Mouse (Mus musculus): Measurements from ENCODE around the gene 2010300C02Rik. TPM values are rescaled to one million over a fixed set of nuclear protein-coding genes. Genes with fewer than 3 reads are reported as not detected.

Gene 2010300C02Rik
- polyA plus RNA-seq (2014; fragmentation: Nextera tagmentation; extraction: Ambion mirVana): 8.1 and 8.5 TPM in 2 replicates

DNA sequence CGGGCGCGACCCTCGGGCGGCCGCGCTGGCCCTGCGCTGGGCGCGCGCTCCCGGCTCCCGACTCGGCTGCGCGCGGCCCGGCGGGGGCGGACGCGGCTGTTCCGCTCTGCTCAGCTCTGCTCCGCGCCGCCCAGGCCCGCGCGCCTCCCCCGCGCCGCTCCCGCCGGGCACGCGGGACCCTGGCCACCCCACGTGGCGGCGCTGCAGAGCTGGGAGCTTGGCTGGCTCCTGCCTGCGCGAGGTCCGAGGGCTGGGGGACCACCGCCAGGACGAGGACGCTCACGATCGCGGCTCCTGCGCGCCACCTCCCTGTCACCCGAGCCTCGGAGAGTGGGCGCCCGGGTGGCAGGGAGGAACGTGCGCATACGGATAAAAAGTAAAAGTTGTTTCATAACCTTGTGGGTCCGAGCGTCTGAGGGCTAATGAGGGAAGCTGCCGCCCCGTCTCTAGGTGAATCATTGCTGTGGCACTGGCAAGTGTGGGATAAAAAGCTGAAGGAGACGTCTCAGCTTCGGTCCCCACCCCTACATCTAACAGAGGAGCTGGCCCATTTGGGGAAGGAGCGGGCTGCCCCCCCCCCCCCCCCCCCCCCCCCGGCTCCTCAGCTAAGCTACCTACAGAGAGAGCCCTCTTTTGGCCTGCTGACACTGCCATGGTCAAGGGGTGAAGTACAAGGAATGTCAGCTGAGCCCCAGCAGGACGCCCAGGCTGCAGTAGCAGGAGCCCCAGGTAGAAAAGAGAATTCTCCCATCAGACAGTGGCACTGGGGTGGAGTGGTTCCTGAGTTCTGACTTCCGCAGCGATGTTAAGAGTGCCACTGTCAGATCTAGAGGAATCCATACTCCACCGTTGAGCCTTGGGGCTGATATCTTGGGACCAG lies at the start of gene 2010300C02Rik:
2010300C02Rik (minus strand) TSS at position 325 of the 880 bp plus-strand sequence.
- peak; percentile 23; the same call in 1 of the 2 replicates for TF ChIP-seq CTCF (IDR thresholded peaks at IDR 0.05; ENCODE audit: low read depth)
- peak; percentile 88 for ATAC-seq (ENCODE audit: insufficient read depth)
- no peaks in the 10 kb centered on the region for H3K36me3 ChIP-seq (ENCODE audit: insufficient read depth)
- H3K4me2 ChIP-seq: peak within 1 kb of the TSS; percentile 93
- H3K9me3 ChIP-seq (ENCODE audit: low read depth, low read length): no peaks in the 10 kb centered on the region
- under 1% methylated on average over 68 of the region's 69 CpGs for WGBS
- peaks cover 8% of the 10 kb centered on the region; the same call in 1 of the 2 replicates for H3K27me3 ChIP-seq (ENCODE audit: insufficient read depth, low read length)
- peak within 1 kb of the TSS; percentile 43 for H3K27ac ChIP-seq (ENCODE audit: low read depth)
- H3K4me3 ChIP-seq (ENCODE audit: low read depth, low read length): peak within 1 kb of the TSS; percentile 55
- no peaks in the 10 kb centered on the region for H3K4me1 ChIP-seq (ENCODE audit: insufficient read depth)
- peak; percentile 77 for DNase-seq
- H3K9ac ChIP-seq: peak within 1 kb of the TSS; percentile 59

DNA sequence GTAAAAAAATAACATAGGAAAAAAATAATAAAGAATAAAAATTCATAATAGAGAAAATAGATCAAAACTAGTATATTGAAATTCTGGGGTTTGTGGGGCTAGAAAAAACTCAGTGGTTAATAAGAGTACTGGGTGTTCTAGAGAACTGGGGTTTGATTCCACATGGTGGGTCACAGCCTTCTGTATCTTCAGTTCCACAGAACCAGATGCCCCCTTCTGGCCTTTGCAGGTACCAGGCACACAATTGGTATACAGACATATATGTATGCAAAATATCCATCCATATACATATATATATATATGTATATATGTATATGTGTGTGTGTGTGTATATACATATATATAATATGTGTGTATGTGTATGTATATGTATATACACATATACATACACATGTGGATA lies 39.5 kb upstream of the 2010300C02Rik start:
- DNase-seq: peak; percentile 13
- ATAC-seq (ENCODE audit: insufficient read depth): no peak
- TF ChIP-seq CTCF (IDR thresholded peaks at IDR 0.05; ENCODE audit: low read depth): peak; percentile 29; the same call in 1 of the 2 replicates
- Histone ChIP-seq H3K4me2 (no peak overlapping the region), H3K9me3 (ENCODE audit: low read depth, low read length) (no peaks in the 10 kb centered on the region), H3K4me3 (ENCODE audit: low read depth, low read length) (no peak overlapping the region), H3K27me3 (ENCODE audit: insufficient read depth, low read length) (no peaks in the 10 kb centered on the region), H3K36me3 (ENCODE audit: insufficient read depth) (no peaks in the 10 kb centered on the region), H3K9ac (no peak overlapping the region), H3K4me1 (ENCODE audit: insufficient read depth) (no peaks in the 10 kb centered on the region), H3K27ac (ENCODE audit: low read depth) (no peak overlapping the region)

DNA sequence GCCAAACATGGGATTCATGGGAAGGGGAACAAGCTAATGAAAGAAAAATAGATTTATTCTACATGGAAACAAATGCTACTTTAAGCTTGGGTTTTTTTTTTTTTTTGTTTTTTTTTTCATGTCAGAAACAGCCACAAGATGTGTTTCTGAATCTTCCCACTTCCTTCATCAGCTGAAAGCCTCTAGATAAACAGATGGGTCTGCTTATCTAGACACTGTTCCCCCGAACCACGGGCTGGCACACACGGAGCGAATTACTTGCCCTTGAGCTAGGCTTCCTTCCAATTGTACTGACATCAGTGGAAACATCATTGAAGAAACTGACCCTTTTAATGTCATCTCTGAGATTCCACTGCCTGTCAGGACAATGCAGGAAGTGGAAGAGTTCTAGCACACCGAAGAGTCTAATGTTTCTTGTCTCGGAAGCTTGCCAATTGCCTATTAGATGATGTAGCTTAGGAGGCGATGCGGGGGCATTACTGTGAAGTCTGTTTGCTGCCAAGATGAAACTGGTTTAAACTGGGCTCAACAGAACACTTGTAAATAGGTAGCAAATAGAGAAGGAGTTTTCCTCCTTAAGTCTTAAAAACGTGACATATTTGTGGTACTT lies 24.9 kb upstream of the 2010300C02Rik start:
- peak; percentile 7 for DNase-seq

DNA sequence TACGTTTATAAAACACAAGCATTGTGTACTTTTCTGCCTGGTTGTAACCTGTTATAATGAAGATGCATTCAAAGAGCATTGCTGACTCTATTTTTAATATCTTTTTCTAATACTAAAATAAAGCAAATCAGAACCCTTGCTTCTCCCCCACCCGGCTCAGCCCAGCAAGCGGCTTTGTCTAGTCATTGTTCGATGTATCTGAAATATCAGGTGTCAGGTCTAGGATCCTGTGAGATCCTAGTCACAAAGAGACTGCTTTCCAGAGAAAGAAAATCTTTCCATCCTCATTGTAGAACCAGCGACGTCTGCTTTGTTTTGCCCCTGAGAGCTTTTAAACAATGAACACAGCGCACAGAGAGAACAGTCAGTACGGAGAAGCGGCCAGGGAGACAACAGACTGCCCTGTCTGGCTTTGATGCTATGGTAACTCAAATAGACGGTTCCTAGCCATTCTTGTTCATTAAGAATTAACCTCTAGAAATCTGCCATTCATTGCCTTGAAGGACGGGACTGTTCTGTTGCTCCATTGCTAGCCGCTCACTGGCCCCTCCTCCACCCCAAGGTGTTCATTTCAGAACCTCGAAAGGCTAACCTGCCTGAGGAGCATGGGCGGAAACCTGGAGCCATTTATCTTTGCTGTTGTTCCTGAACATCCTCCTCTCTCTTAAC lies 22.9 kb upstream of the 2010300C02Rik start:
- H3K27me3 ChIP-seq (ENCODE audit: insufficient read depth, low read length): no peaks in the 10 kb centered on the region
- H3K4me3 ChIP-seq (ENCODE audit: low read depth, low read length): no peak overlapping the region
- no peak overlapping the region for H3K27ac ChIP-seq (ENCODE audit: low read depth)
- no peak overlapping the region for H3K4me2 ChIP-seq
- WGBS: 65% methylated on average over 14 of the region's 14 CpGs
- DNase-seq (no peak), ATAC-seq (ENCODE audit: insufficient read depth) (no peak)
- H3K9ac ChIP-seq: no peak overlapping the region
- H3K9me3 ChIP-seq (ENCODE audit: low read depth, low read length): no peaks in the 10 kb centered on the region
- no peaks in the 10 kb centered on the region for H3K36me3 ChIP-seq (ENCODE audit: insufficient read depth)
- H3K4me1 ChIP-seq (ENCODE audit: insufficient read depth): no peaks in the 10 kb centered on the region
- TF ChIP-seq CTCF (IDR thresholded peaks at IDR 0.05; ENCODE audit: low read depth): no peak

More for the DNA sequence above, 24.9 kb upstream of the 2010300C02Rik start:
- ATAC-seq (ENCODE audit: insufficient read depth): no peak
- no peak overlapping the region for H3K4me2 ChIP-seq
- H3K4me3 ChIP-seq (ENCODE audit: low read depth, low read length): no peak overlapping the region
- TF ChIP-seq CTCF (IDR thresholded peaks at IDR 0.05; ENCODE audit: low read depth): no peak
- 56% methylated on average over 9 of the region's 9 CpGs for WGBS
- no peaks in the 10 kb centered on the region for H3K27me3 ChIP-seq (ENCODE audit: insufficient read depth, low read length)
- H3K9me3 ChIP-seq (ENCODE audit: low read depth, low read length): no peaks in the 10 kb centered on the region
- H3K27ac ChIP-seq (ENCODE audit: low read depth): no peak overlapping the region
- no peak overlapping the region for H3K9ac ChIP-seq
- H3K4me1 ChIP-seq (ENCODE audit: insufficient read depth): no peaks in the 10 kb centered on the region
- no peaks in the 10 kb centered on the region for H3K36me3 ChIP-seq (ENCODE audit: insufficient read depth)

DNA sequence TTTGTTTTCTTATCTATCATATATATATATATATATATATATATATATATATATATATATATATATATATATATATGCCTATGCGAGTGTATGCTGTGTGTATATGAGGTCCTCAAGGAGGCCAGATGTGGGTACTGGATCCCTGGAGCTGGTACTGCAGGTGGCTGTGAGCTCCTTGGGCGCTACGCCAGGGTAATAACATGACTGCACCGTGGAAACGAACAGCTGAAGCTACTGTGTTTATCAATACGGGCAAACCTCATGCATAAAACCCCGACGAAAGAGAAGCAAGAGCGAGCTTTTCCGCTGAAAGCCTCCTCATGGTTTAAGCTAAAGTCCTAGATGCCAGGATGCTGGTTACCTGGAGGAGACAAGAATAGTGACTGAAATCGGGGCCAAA lies 22.2 kb upstream of the 2010300C02Rik start:
- Histone ChIP-seq H3K9me3 (ENCODE audit: low read depth, low read length) (no peaks in the 10 kb centered on the region), H3K4me2 (no peak overlapping the region), H3K4me3 (ENCODE audit: low read depth, low read length) (no peak overlapping the region), H3K27me3 (ENCODE audit: insufficient read depth, low read length) (no peaks in the 10 kb centered on the region), H3K27ac (ENCODE audit: low read depth) (no peak overlapping the region), H3K9ac (no peak overlapping the region), H3K36me3 (ENCODE audit: insufficient read depth) (no peaks in the 10 kb centered on the region), H3K4me1 (ENCODE audit: insufficient read depth) (no peaks in the 10 kb centered on the region)
- 80% methylated on average over 11 of the region's 11 CpGs for WGBS
- no peak for TF ChIP-seq CTCF (IDR thresholded peaks at IDR 0.05; ENCODE audit: low read depth)
- no peak for ATAC-seq (ENCODE audit: insufficient read depth)
- no peak for DNase-seq

DNA sequence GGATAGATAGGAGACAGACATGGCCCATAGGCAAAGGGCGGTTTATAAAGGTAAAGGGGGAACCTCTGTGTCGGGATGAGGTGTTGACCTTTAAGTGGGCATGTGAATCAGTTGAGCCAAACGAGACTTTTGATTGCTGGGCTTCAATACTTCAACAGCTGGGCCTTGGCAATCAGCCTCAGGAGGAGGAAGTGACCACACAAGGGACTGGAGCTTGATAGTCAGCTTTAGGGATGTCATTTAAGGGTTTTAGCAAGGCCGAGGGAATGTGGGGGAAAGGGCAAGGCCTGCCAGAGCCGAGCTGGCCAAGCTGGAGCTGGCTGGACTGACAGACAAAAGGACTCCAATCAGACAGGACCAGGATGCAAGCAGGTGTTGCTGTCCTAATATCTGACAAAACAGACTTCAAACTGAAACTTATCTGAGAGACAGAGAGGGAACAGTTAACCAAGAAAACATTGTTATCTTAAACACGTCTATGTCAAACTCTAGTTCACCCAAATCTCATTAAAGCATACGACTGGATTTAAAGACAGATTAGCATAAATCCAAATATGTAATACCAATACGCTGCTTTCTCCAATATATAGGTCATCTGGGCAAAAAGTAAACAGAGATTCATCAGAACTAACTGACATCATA lies 20.4 kb upstream of the 2010300C02Rik start:
- Histone ChIP-seq H3K9ac (no peak overlapping the region), H3K9me3 (ENCODE audit: low read depth, low read length) (no peaks in the 10 kb centered on the region), H3K36me3 (ENCODE audit: insufficient read depth) (no peaks in the 10 kb centered on the region), H3K4me3 (ENCODE audit: low read depth, low read length) (no peak overlapping the region), H3K27me3 (ENCODE audit: insufficient read depth, low read length) (no peaks in the 10 kb centered on the region), H3K4me2 (no peak overlapping the region), H3K27ac (ENCODE audit: low read depth) (no peak overlapping the region), H3K4me1 (ENCODE audit: insufficient read depth) (no peaks in the 10 kb centered on the region)
- ATAC-seq (ENCODE audit: insufficient read depth) (no peak), DNase-seq (no peak)
- TF ChIP-seq CTCF (IDR thresholded peaks at IDR 0.05; ENCODE audit: low read depth): no peak
- WGBS: 51% methylated on average over 8 of the region's 8 CpGs

Measured in lung, embryonic 14.5 days (tissue).